Mouse (Mus musculus): ENCODE results near the gene Misp. TPM values are rescaled to one million over a fixed set of nuclear protein-coding genes. Genes with fewer than 3 reads are reported as not detected.
A peak's percentile ranks its signal among the peaks of the same experiment; 100 is the strongest.

Gene Misp
- polyA plus RNA-seq, 1 experiment from 2014 or later = 10.5 TPM

DNA sequence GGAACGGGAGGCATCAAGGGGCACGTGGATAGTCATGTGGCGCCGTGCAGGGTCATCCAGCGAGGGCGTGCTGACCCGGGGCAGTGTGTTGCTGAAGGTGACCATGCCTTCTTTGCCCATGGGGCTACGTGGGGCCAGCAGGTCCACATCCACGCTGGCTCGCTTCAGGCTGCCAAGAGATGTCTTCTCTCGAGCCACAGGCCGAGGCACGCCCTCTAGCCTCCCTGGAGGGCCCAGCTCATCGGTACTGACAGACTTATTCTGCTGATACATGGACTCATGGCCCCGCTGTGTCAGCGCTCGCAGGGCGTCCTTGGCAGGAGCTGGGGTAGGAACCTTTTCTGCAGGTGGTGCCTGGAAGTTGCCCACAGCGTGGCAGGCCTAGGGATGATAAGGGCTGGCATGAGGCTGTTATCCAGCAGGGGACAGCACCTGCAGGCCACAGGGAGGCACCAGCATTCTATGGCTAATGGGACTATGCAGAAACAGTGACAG lies 45.1 kb downstream of the Misp start:
- TF ChIP-seq CTCF (IDR thresholded peaks at IDR 0.05) (peak; percentile 68), EP300 (IDR thresholded peaks at IDR 0.05) (no peak)
- Histone ChIP-seq H3K4me1 (ENCODE audit: insufficient read depth, low read depth, low read length) (no peaks in the 10 kb centered on the region), H3K27ac (ENCODE audit: low read length) (no peak overlapping the region), H3K27me3 (replicated peaks; ENCODE audit: insufficient read depth, low read length) (no peaks in the 10 kb centered on the region), H3K36me3 (ENCODE audit: insufficient read depth, low read length) (peaks cover 26% of the 10 kb centered on the region), H3K9me3 (ENCODE audit: low read length) (no peaks in the 10 kb centered on the region), H3K4me2 (replicated peaks; ENCODE audit: low read depth, low read length) (no peak overlapping the region), H3K4me3 (ENCODE audit: low read depth, low read length) (no peak overlapping the region), H3K9ac (replicated peaks; ENCODE audit: low read depth) (no peak overlapping the region)
- WGBS = 65% methylated on average over 19 of the region's 19 CpGs
- ATAC-seq (peak; percentile 16; the same call in 1 of the 2 replicates), DNase-seq (ENCODE audit: low spot score) (no peak)

GRCm38 (mm10) chr10:79866601-79867000 lies 45.8 kb downstream of the Misp start:
- ATAC-seq (no peak), DNase-seq (ENCODE audit: low spot score) (no peak)
- WGBS = 73% methylated on average over 11 of the region's 11 CpGs
- no peaks in the 10 kb centered on the region for H3K27me3 ChIP-seq (replicated peaks; ENCODE audit: insufficient read depth, low read length)
- no peak overlapping the region for H3K9ac ChIP-seq (replicated peaks; ENCODE audit: low read depth)
- no peaks in the 10 kb centered on the region for H3K9me3 ChIP-seq (ENCODE audit: low read length)
- H3K4me3 ChIP-seq (ENCODE audit: low read depth, low read length) = no peak overlapping the region
- H3K36me3 ChIP-seq (ENCODE audit: insufficient read depth, low read length) = peaks cover 19% of the 10 kb centered on the region
- H3K4me1 ChIP-seq (ENCODE audit: insufficient read depth, low read depth, low read length) = no peaks in the 10 kb centered on the region
- no peak overlapping the region for H3K4me2 ChIP-seq (replicated peaks; ENCODE audit: low read depth, low read length)
- TF ChIP-seq EP300 (IDR thresholded peaks at IDR 0.05) = no peak
- TF ChIP-seq CTCF (IDR thresholded peaks at IDR 0.05) = no peak
- no peak overlapping the region for H3K27ac ChIP-seq (ENCODE audit: low read length)

DNA sequence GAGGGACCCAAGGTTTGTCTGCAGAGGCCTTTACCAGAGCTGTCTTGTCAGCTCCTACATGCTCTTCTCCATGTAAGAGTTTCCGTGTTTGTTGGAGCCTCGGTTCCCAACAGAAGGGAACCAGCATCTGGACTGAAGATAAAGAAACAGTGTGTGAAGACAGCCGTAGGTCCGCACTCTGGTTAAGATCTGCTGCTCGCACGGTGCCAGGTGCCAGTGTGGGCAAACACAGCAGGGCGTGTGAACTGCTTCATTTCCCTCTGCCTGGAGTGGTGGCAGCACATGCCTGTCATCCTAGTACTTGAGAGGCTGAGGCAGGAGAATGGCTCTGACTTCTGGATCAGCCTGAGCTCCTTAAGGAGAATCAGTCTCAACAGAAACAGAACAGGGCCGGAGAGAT lies 51.1 kb downstream of the Misp start:
- Histone ChIP-seq H3K4me3 (ENCODE audit: low read depth, low read length) (no peak overlapping the region), H3K9me3 (ENCODE audit: low read length) (no peaks in the 10 kb centered on the region), H3K36me3 (ENCODE audit: insufficient read depth, low read length) (no peaks in the 10 kb centered on the region), H3K27ac (ENCODE audit: low read length) (no peak overlapping the region), H3K9ac (replicated peaks; ENCODE audit: low read depth) (no peak overlapping the region), H3K27me3 (replicated peaks; ENCODE audit: insufficient read depth, low read length) (no peaks in the 10 kb centered on the region), H3K4me1 (ENCODE audit: insufficient read depth, low read depth, low read length) (0 out of 2 replicates have a peak, but pooled peaks cover 3% of the 10 kb centered on the region), H3K4me2 (replicated peaks; ENCODE audit: low read depth, low read length) (no peak overlapping the region)
- no peak for TF ChIP-seq CTCF (IDR thresholded peaks at IDR 0.05)
- TF ChIP-seq EP300 (IDR thresholded peaks at IDR 0.05) = no peak
- WGBS = 86% methylated on average over 8 of the region's 8 CpGs
- DNase-seq (ENCODE audit: low spot score) (no peak), ATAC-seq (no peak)

DNA sequence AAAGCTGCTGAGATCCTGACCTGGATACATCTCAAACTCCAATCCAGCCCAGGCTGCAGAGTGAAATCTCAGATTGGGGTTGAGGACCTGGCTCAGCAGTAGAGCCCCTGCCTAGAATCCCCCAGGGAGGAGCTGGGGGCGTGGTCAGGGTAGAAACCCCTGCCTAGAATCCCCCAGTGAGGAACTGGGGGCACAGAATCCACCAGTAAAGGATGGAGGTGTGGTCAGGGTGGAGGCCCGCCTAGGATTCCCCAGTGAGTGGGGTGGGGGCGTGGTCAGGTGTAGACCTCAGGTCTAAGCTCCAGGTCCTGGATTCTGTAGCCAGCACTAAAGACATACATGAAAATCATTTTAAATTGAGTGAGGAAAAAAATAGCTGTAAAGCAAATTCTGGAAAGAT lies 52.1 kb downstream of the Misp start:
- no peaks in the 10 kb centered on the region for H3K9me3 ChIP-seq (ENCODE audit: low read length)
- H3K4me2 ChIP-seq (replicated peaks; ENCODE audit: low read depth, low read length) = no peak overlapping the region
- ATAC-seq (no peak), DNase-seq (ENCODE audit: low spot score) (no peak)
- H3K36me3 ChIP-seq (ENCODE audit: insufficient read depth, low read length) = no peaks in the 10 kb centered on the region
- H3K27ac ChIP-seq (ENCODE audit: low read length) = no peak overlapping the region
- WGBS = 37% methylated on average over 3 of the region's 3 CpGs
- H3K27me3 ChIP-seq (replicated peaks; ENCODE audit: insufficient read depth, low read length) = no peaks in the 10 kb centered on the region
- no peak for TF ChIP-seq CTCF (IDR thresholded peaks at IDR 0.05)
- H3K4me1 ChIP-seq (ENCODE audit: insufficient read depth, low read depth, low read length) = 0 out of 2 replicates have a peak, but pooled peaks cover 3% of the 10 kb centered on the region
- no peak overlapping the region for H3K4me3 ChIP-seq (ENCODE audit: low read depth, low read length)
- H3K9ac ChIP-seq (replicated peaks; ENCODE audit: low read depth) = no peak overlapping the region

DNA sequence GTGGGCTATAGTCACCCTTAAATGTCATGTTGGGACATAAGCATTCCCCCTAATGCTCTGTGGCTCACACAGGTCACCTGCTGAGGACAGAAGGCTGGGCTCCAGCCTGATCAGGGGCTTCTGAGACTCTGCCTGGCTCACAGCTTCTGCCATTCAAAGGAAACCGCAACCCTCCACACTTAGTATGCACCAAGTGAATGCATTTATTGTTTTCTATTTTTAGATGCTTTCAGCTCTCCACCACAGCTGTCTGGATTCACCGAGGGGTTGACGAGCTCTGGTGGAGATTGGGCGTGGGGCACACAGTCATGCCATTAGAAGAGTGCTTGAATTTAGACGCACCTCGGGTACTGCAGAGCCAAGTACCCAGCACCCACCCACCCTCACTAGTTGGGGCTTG lies 52.5 kb downstream of the Misp start:
- H3K4me3 ChIP-seq (ENCODE audit: low read depth, low read length) = no peak overlapping the region
- no peak overlapping the region for H3K9ac ChIP-seq (replicated peaks; ENCODE audit: low read depth)
- no peak for TF ChIP-seq CTCF (IDR thresholded peaks at IDR 0.05)
- TF ChIP-seq EP300 (IDR thresholded peaks at IDR 0.05) = no peak
- ATAC-seq = no peak
- no peaks in the 10 kb centered on the region for H3K27me3 ChIP-seq (replicated peaks; ENCODE audit: insufficient read depth, low read length)
- no peaks in the 10 kb centered on the region for H3K9me3 ChIP-seq (ENCODE audit: low read length)
- H3K36me3 ChIP-seq (ENCODE audit: insufficient read depth, low read length) = no peaks in the 10 kb centered on the region
- peak overlapping the region; percentile 99; the same call in 1 of the 2 replicates for H3K4me2 ChIP-seq (replicated peaks; ENCODE audit: low read depth, low read length)
- WGBS = 11% methylated on average over 6 of the region's 6 CpGs
- DNase-seq (ENCODE audit: low spot score) = no peak
- no peak overlapping the region for H3K27ac ChIP-seq (ENCODE audit: low read length)
- 0 out of 2 replicates have a peak, but pooled peaks cover 3% of the 10 kb centered on the region for H3K4me1 ChIP-seq (ENCODE audit: insufficient read depth, low read depth, low read length)

GRCm38 (mm10) chr10:79873715-79874289 lies 53.0 kb downstream of the Misp start:
- Histone ChIP-seq H3K9me3 (ENCODE audit: low read length) (no peaks in the 10 kb centered on the region), H3K36me3 (ENCODE audit: insufficient read depth, low read length) (no peaks in the 10 kb centered on the region), H3K4me2 (replicated peaks; ENCODE audit: low read depth, low read length) (peak overlapping the region; percentile 99), H3K27ac (ENCODE audit: low read length) (no peak overlapping the region), H3K27me3 (replicated peaks; ENCODE audit: insufficient read depth, low read length) (no peaks in the 10 kb centered on the region), H3K4me3 (ENCODE audit: low read depth, low read length) (peak overlapping the region; percentile 49), H3K4me1 (ENCODE audit: insufficient read depth, low read depth, low read length) (0 out of 2 replicates have a peak, but pooled peaks cover 3% of the 10 kb centered on the region), H3K9ac (replicated peaks; ENCODE audit: low read depth) (no peak overlapping the region)
- WGBS = 3% methylated on average over 22 of the region's 26 CpGs
- ATAC-seq = no peak
- TF ChIP-seq CTCF (IDR thresholded peaks at IDR 0.05) = no peak
- no peak for TF ChIP-seq EP300 (IDR thresholded peaks at IDR 0.05)
- no peak for DNase-seq (ENCODE audit: low spot score)
